Mouse (Mus musculus) heart, embryonic 11.5 days (tissue): Measurements from ENCODE around the gene Fam222a. TPM values are rescaled to one million over a fixed set of nuclear protein-coding genes. Genes with fewer than 3 reads are reported as not detected.

Source experiments
- ATAC-seq: fragments of 200-750 bp; cut with Nextera tagmentation; replicated peaks from 2 replicates; pipeline ENCODE4 v1.8.0; 2017; ENCODE audit warnings: moderate library complexity; ENCODE audit not compliant: insufficient number of reproducible peaks, low FRiP score, low TSS enrichment
- H3K27ac ChIP-seq: fragments of 300-500 bp; sonication (generic); 2 replicates; pipeline ENCODE4 v1.5.1; 2014; ENCODE audit warnings: mild to moderate bottlenecking, low read depth, low read length
- H3K27me3 ChIP-seq: fragments of 300-500 bp; sonication (generic); 2 replicates; pipeline ENCODE4 v1.6.1; 2014; ENCODE audit warnings: mild to moderate bottlenecking, low read length, mixed read lengths; ENCODE audit not compliant: control insufficient read depth, insufficient read depth
- H3K36me3 ChIP-seq: fragments of 300-500 bp; sonication (generic); 2 replicates; pipeline ENCODE4 v1.6.1; 2014; ENCODE audit warnings: mild to moderate bottlenecking, low read length, moderate library complexity, mixed read lengths; ENCODE audit not compliant: control insufficient read depth, insufficient read depth
- H3K4me1 ChIP-seq: fragments of 300-500 bp; sonication (generic); 2 replicates; pipeline ENCODE4 v1.6.1; 2014; ENCODE audit warnings: low read length; ENCODE audit not compliant: control insufficient read depth, insufficient read depth
- H3K4me2 ChIP-seq: fragments of 300-500 bp; sonication (generic); 2 replicates; pipeline ENCODE4 v1.6.1; 2014; ENCODE audit warnings: mild to moderate bottlenecking, moderate library complexity
- H3K4me3 ChIP-seq: fragments of 300-500 bp; sonication (generic); 2 replicates; pipeline ENCODE4 v1.5.1; 2014; ENCODE audit warnings: low read depth, low read length
- H3K9ac ChIP-seq: fragments of 300-500 bp; sonication (generic); 2 replicates; pipeline ENCODE4 v1.6.1; 2014; ENCODE audit warnings: mild to moderate bottlenecking, low read depth, low read length, moderate library complexity
- H3K9me3 ChIP-seq: fragments of 300-500 bp; sonication (generic); replicated peaks from 2 replicates; pipeline ENCODE4 v1.6.1; 2016; ENCODE audit warnings: low read length; ENCODE audit not compliant: control insufficient read depth
- WGBS: fragments of 180-500 bp; shearing (Covaris S2); extraction: QIAGEN DNeasy Blood & Tissue Kit; methylation state at CpG from one replicate; pipeline ENCODE4 v1.1.7; 2014; ENCODE audit not compliant: insufficient replicate concordance; 5-methylcytosine and 5-hydroxymethylcytosine counted together
- polyA plus RNA-seq: library from polyadenylated mRNA; unstranded; fragments of >200 nt; fragmentation: Nextera tagmentation; extraction: Ambion mirVana; gene quantifications from 2 replicates; pipeline ENCODE4 v1.2.1, GENCODE M21; 2014

Fam222a gene
- polyA plus RNA-seq, 1 experiment from 2014 or later, result 0.79 TPM

DNA sequence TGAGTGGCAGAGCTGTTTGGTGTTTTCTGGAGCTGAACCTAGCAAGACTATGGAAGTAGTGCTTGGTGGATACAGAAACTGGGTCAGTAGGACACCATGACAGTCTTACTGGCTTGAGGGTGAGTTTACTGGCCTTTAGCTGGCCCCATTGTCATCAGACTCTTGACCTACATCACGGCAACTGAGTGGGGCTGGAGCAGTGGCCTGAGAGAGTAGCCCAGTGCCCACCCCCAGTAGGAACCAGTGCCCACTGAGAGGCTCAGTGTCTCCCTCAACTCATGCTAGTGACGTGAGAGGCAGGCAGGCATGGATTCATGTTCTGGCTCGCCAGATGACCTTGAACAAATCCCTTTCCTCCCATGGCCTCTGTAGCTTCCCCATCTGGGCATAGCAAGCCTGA is 15.2 kb downstream of the Fam222a start:
- no peak for ATAC-seq
- Histone ChIP-seq H3K27ac (no peak overlapping the region), H3K4me2 (no peak overlapping the region), H3K27me3 (peaks cover 10% of the 10 kb centered on the region), H3K36me3 (no peaks in the 10 kb centered on the region), H3K9ac (no peak overlapping the region), H3K4me1 (no peaks in the 10 kb centered on the region), H3K9me3 (no peaks in the 10 kb centered on the region), H3K4me3 (no peak overlapping the region)
- WGBS, result 73% methylated on average over 3 of the region's 3 CpGs

- no peak overlapping the region for H3K4me3 ChIP-seq
- no peaks in the 10 kb centered on the region for H3K9me3 ChIP-seq
- H3K4me2 ChIP-seq, result no peak overlapping the region
- WGBS, result 70% methylated on average over 12 of the region's 12 CpGs
- H3K36me3 ChIP-seq, result no peaks in the 10 kb centered on the region
- no peak overlapping the region for H3K9ac ChIP-seq
- ATAC-seq, result no peak
- no peak overlapping the region for H3K27ac ChIP-seq
- H3K4me1 ChIP-seq, result no peaks in the 10 kb centered on the region
- peaks cover 10% of the 10 kb centered on the region for H3K27me3 ChIP-seq
Observed at GRCm38 (mm10) chr5:114583490-114584175, 15.8 kb downstream of the Fam222a start.

DNA sequence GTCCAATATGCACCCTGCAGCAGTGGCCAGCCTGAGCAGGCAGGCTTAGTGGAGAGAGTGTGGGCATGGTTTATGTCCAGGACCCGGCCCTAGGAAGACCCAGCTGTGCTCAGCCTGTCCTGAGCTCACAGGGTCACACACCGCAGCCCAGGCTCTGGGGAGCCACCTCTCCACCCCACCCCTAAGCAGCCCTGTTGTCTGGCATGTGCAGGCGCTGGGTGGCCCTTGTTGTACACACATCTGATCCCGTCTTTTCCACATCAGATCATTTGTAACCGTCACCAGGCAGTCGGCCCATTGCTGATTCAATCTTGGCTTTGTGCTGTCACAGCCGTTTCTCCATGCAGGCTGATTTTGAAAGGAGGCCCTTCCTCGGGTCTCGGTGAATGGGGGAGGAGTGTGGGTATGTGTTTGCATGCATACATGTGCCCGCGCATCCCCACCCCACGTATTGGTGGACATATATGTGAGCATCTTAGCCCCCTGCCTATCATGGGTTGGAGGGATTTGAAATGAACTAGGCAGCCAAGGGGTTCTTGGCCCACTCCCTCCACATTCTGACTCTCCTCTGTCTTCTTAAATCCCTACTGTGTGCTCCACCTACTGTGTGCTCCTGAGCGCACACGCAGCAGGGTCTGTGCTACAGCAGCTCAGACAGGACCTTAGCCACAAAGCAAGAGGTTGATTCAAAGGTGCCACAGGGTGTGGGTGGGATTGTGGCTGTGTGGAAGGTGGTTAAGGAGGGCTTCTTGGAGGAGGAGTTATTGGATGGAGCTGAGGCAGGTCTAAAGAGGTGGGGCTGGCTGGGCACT is 16.7 kb downstream of the Fam222a start:
- WGBS, result 60% methylated on average over 14 of the region's 14 CpGs
- Histone ChIP-seq H3K27me3 (peaks cover 13% of the 10 kb centered on the region), H3K4me1 (0 out of 2 replicates have a peak, but pooled peaks cover 2% of the 10 kb centered on the region), H3K4me2 (no peak overlapping the region), H3K9me3 (no peaks in the 10 kb centered on the region), H3K4me3 (no peak overlapping the region), H3K9ac (no peak overlapping the region), H3K27ac (no peak overlapping the region), H3K36me3 (no peaks in the 10 kb centered on the region)
- ATAC-seq, result no peak

- 13% methylated on average over 5 of the region's 5 CpGs for WGBS
Observed at GRCm38 (mm10) chr5:114585682-114586081, 17.9 kb downstream of the Fam222a start.

DNA sequence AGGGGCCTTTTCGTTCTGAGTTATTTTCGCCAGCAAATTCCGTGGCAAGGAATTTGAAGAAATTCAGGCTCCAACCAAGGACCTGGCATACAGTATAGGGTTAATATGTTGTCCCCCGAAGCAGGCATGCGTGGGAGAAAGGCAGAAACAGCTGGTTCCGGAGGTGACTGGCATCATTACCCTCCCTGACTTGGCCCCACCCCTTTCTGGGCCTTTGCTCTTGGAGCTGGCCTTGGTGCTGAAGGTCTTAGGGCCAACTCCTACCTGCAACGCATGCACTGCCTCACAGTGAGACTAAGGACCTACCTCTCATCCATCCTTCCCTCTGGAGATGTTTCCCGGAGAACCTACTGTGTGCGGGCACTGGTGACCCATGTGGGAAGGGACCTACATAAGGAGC is 20.1 kb downstream of the Fam222a start:
- no peak overlapping the region for H3K9ac ChIP-seq
- peaks cover 13% of the 10 kb centered on the region for H3K27me3 ChIP-seq
- H3K9me3 ChIP-seq, result no peaks in the 10 kb centered on the region
- H3K27ac ChIP-seq, result no peak overlapping the region
- H3K4me3 ChIP-seq, result no peak overlapping the region
- H3K4me1 ChIP-seq, result peaks cover 27% of the 10 kb centered on the region
- no peak for ATAC-seq
- no peak overlapping the region for H3K4me2 ChIP-seq
- H3K36me3 ChIP-seq, result no peaks in the 10 kb centered on the region
- 30% methylated on average over 9 of the region's 9 CpGs for WGBS

More at GRCm38 (mm10) chr5:114585682-114586081, 17.9 kb downstream of the Fam222a start:
- Histone ChIP-seq H3K9me3 (no peaks in the 10 kb centered on the region), H3K4me2 (no peak overlapping the region), H3K27ac (no peak overlapping the region), H3K9ac (no peak overlapping the region), H3K36me3 (no peaks in the 10 kb centered on the region), H3K27me3 (peaks cover 13% of the 10 kb centered on the region), H3K4me1 (peaks cover 12% of the 10 kb centered on the region), H3K4me3 (no peak overlapping the region)
- ATAC-seq, result no peak

DNA sequence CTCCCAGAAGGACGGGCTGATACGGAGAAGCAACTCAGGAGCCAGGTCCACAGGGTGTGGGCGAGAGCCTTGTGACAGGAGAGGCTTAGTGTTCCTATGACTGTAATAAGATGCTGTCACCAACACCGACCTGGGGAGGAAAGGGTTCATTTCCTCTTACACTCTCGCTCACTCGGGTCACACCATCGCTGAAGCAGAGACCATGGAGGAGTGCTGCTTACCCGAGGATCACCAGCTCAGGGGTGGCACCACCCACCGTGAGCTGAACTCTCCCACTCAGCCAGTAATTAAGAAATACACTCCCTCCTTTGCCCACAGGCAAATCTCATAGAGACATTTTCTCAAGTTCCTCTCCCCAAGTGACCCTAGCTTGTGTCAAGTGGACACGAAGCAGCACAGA is 20.6 kb downstream of the Fam222a start:
- H3K9ac ChIP-seq, result no peak overlapping the region
- no peak overlapping the region for H3K4me2 ChIP-seq
- peaks cover 30% of the 10 kb centered on the region for H3K4me1 ChIP-seq
- peaks cover 13% of the 10 kb centered on the region for H3K27me3 ChIP-seq
- ATAC-seq, result no peak
- H3K4me3 ChIP-seq, result no peak overlapping the region
- H3K9me3 ChIP-seq, result no peaks in the 10 kb centered on the region
- WGBS, result 35% methylated on average over 10 of the region's 10 CpGs
- no peaks in the 10 kb centered on the region for H3K36me3 ChIP-seq
- H3K27ac ChIP-seq, result no peak overlapping the region

GRCm38 (mm10) chr5:114589026-114589425 is 21.2 kb downstream of the Fam222a start:
- Histone ChIP-seq H3K27me3 (peaks cover 13% of the 10 kb centered on the region), H3K4me2 (no peak overlapping the region), H3K36me3 (no peaks in the 10 kb centered on the region), H3K4me3 (no peak overlapping the region), H3K9ac (no peak overlapping the region), H3K9me3 (no peaks in the 10 kb centered on the region), H3K4me1 (peaks cover 36% of the 10 kb centered on the region), H3K27ac (no peak overlapping the region)
- no peak for ATAC-seq
- WGBS, result 44% methylated on average over 6 of the region's 6 CpGs

- Histone ChIP-seq H3K9ac (no peak overlapping the region), H3K27me3 (peaks cover 13% of the 10 kb centered on the region), H3K4me2 (no peak overlapping the region), H3K27ac (no peak overlapping the region), H3K4me3 (no peak overlapping the region), H3K9me3 (no peaks in the 10 kb centered on the region), H3K4me1 (peaks cover 40% of the 10 kb centered on the region), H3K36me3 (no peaks in the 10 kb centered on the region)
- 37% methylated on average over 2 of the region's 2 CpGs for WGBS
- no peak for ATAC-seq
Observed at GRCm38 (mm10) chr5:114589454-114589853, 21.6 kb downstream of the Fam222a start.
